Mouse (Mus musculus): ENCODE results near the gene Pde10a.

GRCm38 (mm10) chr17:8798531-8799295, 273.5 kb downstream of the Pde10a start:
- no peak for TF ChIP-seq CTCF (IDR thresholded peaks at IDR 0.05; ENCODE audit: extremely low read depth, insufficient read length, insufficient replicate concordance, low read depth, low read length)
- no peak for TF ChIP-seq POLR2A (IDR thresholded peaks at IDR 0.05; ENCODE audit: low read depth, low read length)

Measured in small intestine, adult 2 months (tissue).